Mouse (Mus musculus) cerebellum, postnatal 14 days (tissue): ENCODE results near the gene Adora1.
"Not testable (repeated sequence)": the region's sequence is repeated elsewhere in the genome, so short reads cannot be mapped to it uniquely, and the experiment has no call there.

Experiments
- DNase-seq, 2 experiments: peaks; one replicate each; pipeline ENCODE4 v3.0.0; 2021; ENCODE audit warnings: mixed read lengths in 2 of 2

Adora1 gene

DNA sequence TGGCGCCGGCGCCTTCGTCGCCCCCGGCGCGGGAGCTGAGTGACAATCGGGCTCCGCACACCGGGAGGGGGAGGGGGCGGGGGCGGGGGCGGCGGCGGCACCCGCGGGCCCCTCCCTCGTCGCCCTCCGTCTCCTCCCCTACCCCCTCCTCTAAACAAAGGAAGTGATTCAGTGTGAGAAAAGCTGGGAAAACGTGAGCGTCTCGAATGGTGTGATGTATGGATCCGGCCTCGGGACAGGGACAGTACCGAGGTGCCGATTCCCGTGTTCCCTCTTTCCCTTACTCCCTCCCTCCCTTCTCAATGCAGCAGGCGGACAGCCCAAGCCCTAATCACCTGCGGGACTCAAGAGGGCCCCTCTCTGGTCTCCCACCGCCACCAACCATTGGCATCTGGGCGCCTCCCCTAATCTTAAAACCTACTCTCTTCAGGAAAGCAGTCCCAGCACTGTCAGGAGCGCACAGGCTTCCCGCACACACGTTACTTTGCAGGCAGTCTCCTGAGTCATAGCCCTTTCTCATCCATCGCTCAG lies at the start of gene Adora1:
Adora1 (minus strand) TSS at position 41 of the 531 bp plus-strand sequence.
- DNase-seq: peak in 1 of 2 experiments; percentile 40

DNA sequence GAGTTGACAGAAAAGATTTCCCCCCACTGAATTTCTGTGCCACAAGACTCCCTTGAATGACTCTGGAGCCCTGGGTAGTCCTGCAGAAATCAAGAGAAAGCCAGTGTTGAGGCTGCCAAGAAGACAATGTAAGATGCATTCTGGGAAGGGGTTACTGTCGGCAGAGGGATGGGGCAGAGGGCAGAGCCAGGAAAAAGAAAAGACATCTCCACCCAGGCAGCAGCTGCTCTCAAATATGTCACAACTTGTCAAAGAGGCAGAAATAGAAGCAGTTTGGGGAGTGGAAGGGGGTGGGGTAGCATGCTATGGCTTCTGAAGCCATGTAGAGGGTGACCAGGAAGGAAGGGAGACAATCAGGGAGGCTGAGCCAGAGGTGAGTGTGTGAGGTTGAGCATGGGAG lies 47.9 kb upstream of the Adora1 start:
- no peak for DNase-seq

DNA sequence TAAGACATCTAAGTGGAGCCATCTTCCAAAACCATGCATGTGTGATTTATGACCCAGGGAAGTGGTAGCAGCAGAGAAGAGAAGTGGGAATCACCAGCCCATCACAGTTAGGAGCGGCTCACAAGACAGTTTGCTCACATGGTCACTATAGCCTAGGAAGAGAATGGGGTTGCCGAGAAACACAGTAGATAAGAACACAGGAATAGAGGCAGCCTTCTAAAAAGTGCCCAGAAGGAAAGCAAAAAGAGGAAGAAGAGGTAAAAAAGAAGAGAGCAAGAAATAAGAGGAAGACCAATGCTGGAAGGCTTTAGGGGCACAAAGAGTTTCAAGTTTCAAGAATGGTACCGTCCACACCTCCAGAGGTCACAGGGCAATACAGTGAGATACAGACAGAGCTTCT lies 47.1 kb upstream of the Adora1 start:
- DNase-seq: no peak

DNA sequence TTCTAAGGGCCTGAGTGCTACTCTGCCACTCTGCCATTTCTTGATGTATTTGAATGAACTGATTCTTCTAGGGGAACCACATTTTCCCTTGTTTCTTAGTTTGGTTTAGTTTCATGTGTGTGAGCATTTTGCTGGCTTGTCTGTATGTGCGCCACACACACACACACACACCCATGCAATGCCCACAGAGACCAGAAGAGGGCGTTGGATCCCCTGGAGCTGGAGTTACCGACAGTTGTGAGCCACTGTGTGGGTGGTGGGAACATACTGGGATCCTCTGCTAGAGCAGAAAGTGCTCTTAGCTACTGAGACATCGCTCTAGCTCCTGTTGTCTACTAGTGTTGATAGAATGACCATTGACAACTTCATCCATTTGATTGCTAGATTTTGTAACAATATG lies 46.3 kb upstream of the Adora1 start:
- DNase-seq: no peak

DNA sequence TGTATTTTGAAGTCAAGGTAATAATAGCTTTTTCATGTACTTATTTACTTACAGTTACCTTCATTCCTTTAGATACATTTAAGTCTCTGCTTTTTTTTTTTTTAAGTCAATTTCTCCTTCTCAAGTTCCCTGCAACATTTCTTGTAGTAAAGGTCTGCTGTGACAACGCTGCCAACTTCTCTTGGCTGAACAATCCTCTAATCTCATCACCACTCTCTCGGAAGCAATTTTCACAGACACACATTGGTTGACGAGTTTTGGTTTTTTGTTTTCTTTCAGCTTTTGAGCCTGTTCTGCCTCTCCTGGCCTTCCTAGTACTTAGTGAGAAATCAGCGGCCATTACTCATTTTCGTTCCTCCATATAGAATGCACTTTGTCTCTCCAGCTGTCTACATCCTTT lies 44.9 kb upstream of the Adora1 start:
- DNase-seq: peak in 1 of 2 experiments; percentile 65

DNA sequence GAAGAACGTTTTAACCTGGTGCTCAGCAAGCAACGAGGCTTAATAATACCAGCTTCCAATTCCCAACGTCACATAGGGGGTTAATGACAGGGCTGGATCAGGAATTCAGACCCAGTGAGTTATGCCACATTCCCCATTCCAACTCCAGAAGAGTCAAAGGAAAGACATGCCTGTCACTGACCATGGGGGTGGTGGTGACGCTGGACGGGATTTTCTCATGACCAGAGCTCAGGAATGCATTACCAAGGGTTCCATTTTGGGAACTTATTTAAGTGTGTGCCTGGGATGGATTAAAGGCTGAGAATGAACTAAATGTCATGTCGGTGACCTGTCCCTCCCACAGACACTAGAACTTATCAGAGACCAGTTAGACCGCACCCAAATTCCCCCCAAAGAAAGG lies 41.6 kb upstream of the Adora1 start:
- no peak for DNase-seq

DNA sequence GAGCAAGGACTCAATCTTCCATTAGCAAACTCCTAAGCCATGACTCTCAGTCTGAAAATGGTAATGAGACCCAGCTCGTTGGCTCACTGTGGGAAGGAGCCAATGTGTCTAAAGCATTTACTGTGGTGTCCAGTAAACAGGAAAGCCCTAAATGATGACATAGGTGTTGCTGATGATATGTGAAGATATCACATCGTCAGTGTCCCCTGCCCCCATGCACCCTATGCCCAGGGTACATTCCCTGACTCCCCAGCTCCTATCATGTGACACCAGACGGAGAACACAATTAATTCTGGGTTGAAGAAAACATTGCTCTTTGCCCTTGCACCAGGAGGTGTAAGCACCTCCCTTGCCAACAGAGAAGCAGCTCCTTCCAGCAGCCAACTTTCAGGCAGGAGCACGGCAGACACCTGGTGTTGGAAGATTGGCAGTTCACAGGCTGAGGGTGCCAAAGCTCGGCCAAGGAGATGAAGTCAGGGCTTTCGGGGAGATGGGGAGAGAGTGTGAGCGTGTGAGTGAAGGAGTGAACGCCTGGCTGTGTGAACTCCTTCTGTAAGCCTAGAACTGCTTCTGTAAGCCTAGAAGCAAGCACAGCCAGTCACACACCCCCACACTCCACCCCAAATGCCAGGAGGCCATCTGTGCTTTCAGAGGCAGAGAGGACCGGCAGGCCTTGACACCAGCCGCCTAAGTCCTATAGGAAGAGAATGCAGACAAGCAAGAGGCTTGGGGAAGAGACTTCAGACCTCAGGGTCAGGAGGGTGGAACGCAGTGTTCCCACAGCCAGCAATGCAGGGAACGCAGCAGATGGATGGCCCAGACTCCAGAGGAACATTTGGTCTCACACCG lies 40.6 kb upstream of the Adora1 start:
- peak; percentile 74 to 84 for DNase-seq

DNA sequence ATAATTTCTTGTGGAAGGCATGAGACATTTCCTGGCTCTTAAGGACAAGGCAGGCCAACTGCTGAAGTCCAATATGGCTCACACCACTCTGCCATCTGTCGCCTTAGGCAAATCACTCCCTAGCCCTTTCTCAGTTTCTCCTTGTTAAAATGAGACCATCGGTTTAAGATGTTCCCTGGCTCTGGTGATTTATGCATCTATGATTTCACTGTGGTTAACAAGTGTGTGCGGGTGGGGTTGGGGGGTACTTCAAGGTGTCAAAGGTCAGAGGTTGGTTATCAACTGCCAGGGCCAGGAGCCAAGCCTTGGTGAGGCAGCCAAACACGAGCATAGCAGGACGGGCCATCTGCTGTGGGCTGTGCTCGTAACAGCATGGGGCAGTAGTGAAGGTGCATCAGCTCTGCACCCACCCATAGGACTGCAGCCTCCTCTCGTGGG lies 39.3 kb upstream of the Adora1 start:
- peak; percentile 89 to 94 for DNase-seq

DNA sequence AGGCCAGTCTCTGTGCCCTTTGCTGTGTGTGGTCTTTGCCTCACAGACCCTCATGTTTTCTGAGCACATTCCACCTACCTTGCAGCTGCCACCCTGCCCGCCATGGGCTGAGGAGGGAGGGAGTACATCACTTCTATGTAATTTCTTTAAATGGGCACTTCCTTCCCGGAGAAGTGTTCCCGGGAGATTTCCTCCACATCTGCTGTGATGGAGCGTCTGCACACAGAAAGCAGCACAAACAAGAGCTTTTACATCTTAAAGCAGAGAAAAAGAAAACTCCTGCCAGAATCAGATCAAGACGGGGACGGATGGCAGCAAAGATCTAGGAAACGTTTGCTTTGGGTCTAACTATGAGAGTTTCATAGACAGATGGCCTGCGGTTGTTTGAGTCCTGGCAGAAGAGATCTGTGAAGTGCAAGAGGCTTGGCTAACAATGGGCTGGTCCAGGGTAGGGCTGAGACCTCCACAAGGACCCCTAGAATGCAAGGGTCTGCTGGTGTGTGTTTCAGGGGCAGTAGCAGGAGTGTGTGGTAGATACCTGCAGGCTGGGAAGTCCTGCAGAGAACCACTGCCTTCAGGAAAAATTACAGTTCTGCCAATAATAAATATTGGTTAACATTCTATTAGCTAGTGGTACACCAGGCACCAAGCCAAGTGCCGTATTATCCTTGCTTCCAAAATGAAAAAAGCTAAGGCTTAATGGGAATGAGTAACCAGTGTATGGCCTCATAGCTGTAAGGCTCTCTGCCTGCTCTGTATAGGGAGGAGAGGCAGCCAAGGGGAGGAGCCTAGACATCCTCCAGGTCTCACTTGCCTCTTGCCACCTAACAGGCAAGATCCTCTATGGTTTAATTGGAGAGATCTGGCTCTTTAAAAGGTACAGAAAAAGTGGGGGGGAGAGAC lies 38.5 kb upstream of the Adora1 start:
- DNase-seq: peak; percentile 74 to 81

DNA sequence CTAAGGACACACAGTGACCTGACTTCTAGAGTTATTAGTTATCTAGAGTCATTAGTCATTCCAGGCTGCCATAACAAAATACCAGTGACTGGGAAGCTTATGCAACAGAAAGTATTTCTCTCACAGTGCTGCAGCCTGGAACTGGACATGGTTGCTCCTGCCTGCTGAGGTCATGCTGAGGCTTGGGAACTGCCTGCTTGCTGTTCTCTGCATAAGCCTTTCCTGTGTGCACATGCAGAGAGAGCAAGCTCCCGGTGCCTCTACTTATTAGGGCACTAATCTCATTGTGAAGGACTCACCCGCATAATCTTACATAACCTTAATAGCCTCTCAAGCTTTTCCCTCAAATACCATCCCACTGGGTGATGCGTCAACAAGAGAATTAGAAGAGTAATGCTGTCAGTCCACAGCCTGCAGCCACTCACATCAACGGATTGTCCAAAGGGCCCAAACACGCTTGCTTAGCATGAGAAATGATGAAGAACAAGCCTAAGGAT lies 37.6 kb upstream of the Adora1 start:
- DNase-seq: no peak

DNA sequence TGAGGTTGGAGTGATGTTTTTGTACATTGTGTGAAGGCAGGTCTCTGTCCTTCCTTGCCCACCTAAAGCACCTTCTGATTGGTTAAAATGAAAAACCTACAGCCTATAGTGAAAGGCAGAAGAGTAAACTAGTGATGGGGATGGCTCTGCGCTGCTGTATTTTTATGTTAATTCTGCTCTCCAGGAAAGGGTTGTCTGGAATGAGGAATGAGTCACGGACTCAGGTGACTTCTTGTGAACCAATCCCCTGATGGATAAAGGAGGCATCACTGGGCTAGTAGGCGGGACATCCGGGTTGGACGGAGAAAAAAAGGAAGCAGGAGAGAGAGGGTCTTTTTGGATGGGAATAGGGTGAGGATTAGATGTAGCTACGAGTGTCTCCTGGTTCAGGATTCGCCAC lies 34.8 kb upstream of the Adora1 start:
- no peak for DNase-seq

DNA sequence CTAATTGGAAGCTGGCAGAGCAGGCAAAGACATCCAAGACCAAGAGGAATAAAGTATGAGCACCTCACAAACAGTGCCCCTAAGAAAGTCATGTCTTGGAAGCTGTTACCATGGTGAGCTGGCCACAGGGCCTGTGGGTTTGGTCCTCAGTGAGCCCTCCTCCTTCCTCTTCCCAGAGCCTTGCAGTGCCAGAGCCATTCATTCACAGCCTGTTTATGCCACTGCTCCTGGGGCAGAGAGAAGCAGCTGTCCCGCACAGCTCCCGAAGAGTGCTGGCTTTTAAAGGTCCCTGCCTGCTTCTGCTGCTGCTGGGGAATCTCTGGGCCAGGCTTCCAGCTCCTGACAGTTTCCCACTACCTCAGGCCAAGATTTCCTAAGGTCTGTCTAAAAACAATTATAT lies 30.6 kb upstream of the Adora1 start:
- no peak for DNase-seq

DNA sequence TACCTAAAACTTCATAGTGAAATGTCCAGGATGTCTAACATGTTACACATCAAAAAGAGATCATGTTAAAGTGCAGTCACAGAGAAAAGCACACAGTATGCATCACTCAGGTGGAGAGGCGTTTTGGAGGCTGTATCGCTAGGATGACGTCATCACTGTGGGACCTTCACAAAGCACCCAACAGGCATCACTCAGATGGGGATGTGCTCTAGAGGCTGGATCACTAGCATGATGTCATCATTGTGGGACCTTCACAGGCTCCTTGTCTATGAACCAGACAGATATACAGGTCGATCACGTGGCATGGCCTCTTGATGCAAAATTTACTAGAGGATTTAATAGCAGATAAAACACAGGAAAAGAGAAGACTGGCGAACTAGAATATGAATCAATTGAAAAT lies 29.1 kb upstream of the Adora1 start:
- no peak for DNase-seq

DNA sequence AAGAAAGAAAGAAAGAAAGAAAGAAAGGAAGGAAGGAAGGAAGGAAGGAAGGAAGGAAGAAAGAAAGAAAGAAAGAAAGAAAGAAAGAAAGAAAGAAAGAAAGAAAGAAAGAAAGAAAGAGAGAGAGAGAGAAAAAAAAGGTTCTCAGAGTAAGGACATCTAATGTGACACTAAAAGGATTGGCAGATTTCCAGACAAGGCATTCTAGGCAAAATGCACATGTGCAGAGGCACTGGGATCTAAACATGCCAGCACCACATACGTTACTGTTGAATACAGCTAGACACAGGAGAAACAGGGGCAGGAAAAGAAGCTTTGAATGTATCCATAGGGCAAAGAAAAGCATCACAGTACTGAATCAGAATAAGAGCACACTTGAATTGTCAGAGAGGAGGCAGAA lies 14.4 kb upstream of the Adora1 start:
- DNase-seq: not testable (repeated sequence)

DNA sequence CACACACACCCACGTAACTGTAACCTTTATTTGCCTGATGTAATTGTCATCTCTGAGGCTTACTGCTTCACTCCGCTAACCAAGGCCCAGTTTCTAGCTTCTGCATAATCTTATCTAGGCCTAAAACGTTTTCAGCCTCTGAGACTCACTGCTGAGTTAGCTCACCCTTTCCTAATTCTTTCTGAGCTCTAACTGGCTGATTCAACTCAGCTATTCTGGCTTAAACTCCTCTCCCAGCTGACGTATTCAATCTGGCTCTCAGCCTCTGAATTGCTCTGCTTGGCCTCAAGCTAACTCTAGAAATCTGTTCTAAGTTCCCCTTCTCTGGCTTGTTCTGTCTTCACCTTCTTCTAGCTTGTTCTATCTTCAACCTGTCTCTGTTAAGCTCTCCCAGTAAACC lies 11.4 kb upstream of the Adora1 start:
- peak; percentile 23 to 49 for DNase-seq

DNA sequence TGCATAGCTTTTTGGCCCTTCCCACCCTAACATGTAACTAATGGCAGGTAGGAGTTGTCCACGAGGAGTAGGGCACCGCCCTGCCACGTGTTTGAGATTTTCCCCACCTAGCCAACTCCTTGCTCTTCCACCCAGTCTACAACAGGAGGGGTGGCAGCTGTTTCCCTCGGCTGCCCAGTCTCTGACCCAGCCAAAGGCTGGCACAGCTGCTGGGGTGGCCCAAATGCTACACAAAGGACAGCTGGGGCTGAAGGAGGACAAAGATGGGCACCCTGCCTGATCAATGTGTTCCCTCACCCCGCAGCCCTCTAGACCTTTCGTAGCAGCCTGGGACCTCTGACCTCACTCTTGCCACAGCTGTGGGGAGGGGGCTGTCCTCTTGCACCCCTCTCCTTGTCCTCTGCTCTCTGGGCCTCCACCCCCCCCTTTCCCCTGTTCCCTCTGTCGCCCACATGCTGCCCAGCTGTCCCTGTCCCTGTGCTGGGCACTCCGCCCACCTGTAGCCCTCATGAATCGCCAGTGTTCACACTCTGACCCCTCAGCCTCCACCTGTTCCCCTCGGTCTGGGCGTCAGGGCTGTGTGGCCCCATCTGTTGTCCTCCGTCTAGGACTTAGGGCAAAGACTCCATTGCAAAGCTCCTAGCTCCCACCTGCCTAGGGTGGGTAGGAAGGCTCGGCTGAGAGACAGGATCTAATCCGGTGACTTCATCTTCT lies 9.9 kb upstream of the Adora1 start:
- DNase-seq: peak; percentile 30 to 54

DNA sequence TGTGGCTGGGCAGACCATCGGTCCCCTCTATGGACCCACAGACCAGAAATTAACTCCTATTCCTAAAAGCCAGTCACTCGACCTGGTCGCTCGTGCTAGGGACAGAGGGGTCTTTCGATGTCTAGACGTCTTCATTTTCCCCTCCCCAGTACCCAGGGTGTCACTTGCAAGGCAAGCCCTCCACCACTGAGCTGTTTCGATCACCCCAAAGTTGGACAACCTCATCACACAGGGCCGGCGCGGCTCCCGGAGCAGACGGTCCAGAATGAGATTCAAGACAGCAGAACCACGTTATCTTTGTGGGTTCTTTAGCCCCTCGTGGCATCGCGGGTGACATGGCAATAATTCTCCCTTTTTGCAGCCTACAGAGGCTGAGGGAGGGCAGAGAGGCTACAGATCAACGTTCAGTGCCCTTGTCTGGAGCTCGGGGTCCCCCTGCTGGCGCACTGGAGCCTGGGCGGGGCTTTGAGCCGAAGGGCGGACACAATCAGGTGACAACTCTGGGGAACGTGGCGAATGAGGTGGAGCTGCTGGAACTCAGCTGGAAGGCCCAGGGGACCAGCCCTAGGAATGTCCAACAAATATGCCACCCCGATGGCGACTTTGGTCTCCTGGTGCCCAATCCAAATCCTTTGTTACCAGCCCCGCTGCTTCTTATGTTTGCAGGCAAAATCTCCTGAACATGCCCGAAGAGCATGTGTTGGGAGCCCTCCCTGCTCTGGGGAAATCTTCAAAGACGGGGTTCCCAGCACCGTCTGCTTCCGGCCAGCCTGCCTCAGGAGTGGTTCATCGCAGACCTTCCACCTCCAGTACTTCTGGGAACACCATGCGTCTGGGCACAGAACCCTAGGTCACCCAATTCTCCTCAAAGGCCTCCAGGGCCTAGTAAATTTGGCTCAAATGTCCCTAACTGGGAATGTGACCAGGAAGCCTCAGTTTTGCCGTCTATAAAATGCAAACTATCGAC lies 9.0 kb upstream of the Adora1 start:
- DNase-seq: peak; percentile 96 to 98

DNA sequence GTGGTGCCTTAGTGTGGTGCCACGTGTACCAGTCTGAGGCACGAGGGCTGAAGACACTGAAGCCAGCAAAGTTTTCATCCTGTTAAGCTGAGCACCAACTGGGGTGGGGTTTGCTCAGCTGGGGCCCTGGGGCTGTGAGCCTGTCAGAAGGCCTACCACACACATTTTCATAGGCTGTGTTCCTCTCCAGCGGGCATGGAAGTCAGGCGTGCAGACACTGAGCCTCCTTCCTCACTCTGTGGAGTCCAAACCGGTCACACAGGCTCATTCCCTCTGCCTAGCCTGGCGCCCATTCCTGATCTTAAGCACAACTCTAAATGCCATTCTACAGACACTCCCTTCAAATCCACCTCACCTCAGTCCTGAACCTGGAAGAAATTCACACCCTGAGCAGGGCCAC lies 8.3 kb upstream of the Adora1 start:
- no peak for DNase-seq

DNA sequence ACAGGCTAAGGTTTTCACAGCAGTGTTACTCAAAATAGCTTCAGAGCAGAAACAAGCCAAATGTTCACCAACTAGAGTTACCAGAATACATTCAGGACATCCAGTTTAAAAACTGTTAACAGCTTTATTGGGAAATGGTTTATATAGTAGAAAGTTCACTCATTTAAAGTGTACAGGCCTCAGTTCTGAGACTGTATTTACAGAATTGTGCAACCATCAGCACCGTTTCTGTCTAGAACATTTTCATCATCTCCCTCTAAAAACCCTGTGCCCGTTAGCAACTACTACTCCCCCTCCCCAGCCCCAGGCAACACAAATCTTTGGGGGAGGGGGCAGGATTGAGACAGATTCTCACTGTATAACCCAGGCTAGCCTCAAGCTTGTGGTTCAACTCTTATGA lies 7.1 kb upstream of the Adora1 start:
- DNase-seq: no peak

DNA sequence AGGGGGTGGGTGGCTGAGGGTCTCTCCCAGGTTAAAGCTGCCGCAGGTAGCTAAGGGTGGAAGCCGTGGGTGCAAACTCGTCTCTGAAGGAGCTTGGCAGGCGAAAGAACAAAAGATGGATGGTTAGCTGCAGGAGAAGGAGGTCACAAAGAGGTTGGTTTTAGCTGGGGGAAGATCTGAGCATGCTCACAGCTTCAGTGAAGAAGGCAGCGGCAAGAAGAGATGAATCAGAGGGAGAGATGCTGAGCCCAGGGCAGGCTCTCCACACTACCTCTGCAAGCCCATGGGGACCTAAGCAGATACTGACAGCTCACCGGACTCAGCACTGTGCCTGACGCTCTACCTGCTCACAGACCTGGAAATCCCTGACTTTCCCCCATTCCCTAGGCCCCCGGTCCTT lies 6.1 kb upstream of the Adora1 start:
- no peak for DNase-seq

DNA sequence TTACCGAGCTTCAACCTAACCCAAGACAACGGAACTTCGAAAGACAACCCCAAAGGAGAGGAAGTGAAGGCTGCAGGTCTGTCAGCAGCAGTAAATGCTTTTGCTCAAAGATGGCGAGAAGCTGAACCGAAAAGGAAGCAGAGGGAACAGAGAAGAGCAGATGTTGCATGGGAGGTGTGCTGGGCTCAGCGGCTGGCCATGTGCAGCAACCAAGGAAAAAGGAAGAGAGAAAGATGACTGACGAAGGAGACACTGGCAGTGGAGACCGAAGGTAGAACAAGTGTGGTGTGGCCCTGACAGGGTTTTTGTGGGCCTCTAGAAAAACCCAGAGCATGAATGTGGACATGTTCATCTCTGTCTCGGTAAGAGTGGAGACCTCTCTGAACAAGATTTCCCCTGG lies 5.5 kb upstream of the Adora1 start:
- no peak for DNase-seq
